Mouse (Mus musculus) thymus, adult 2 months (tissue): ENCODE results near the gene Abhd17c.

Source experiments
- CTCF ChIP-seq: fragments of 200-500 bp; IDR thresholded peaks from 2 replicates; pipeline ENCODE4 v1.5.1; 2012; ENCODE audit warnings: mild to moderate bottlenecking, control low read depth, low read length, moderate library complexity, borderline replicate concordance; ENCODE audit not compliant: control insufficient read depth, poor library complexity, insufficient read depth; ENCODE audit errors: extremely low read depth
- POLR2A ChIP-seq: fragments of 200-500 bp; IDR thresholded peaks from 2 replicates; pipeline ENCODE4 v1.6.1; 2012; ENCODE audit warnings: mild to moderate bottlenecking, low read length, control low read depth, moderate library complexity; ENCODE audit not compliant: control insufficient read depth, poor library complexity, insufficient read depth; ENCODE audit errors: extremely low read depth

DNA sequence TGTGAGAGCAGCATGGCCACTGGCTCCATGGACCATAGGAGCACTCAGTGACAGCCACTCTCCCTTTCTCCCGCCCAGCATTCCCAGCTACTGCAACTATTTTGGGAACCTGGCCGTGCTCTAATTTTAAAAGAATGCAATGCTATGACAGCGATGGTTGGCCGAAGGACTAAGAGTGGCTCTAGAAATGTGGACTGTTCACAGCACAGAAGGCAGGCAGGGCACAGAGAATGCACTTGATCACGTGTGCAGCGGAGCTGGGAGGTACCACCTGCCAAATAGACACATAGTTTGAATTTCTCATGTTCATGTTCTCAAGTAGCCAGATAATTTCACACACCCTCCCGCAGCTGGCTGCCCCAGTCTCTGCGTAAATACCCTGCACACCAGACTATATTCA is 23.0 kb downstream of the Abhd17c start:
- TF ChIP-seq POLR2A: no peak
- no peak for TF ChIP-seq CTCF
